Mouse (Mus musculus) liver, postnatal 0 days (tissue): ENCODE results near the gene Rbfox3.

Experiments
- CTCF ChIP-seq: sonication (generic); IDR thresholded peaks from 2 replicates; pipeline ENCODE4 v1.5.1; 2016; ENCODE audit warnings: antibody characterized with exemption, low read depth
- EP300 ChIP-seq: IDR thresholded peaks from 2 replicates; pipeline ENCODE4 v1.6.1; 2016; ENCODE audit warnings: antibody characterized with exemption, low read depth, mild to moderate bottlenecking

DNA sequence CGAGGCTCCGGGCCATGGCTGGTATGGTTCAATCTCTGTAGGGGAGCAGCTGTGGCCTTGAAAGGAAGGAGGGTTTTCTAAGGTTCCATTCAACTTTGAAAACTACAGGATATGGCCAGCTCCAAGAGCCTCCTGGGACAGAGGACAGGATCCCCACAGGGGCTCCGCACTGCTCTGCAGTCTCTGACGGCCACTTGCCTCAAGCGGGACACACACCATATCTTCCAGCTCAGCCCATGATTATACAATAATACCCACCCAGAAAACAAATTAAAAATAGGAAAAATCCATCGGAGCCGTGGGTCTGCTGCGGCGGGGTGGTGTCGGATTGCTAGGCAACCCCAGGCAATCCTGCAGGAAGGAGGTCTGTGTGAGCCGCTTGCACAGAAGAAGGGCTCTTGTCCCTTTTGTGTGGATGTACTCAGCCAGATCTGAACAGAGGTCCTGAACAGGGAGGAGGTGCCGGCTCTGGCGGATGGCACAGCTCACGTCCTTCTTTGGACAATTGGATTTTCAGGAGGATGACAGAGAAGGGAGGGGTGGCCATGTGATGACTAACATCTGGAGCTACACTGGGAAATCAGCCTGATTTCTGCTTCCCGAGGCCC, 5.1 kb upstream of the Rbfox3 start:
- TF ChIP-seq CTCF (no peak), EP300 (no peak)
